Mouse (Mus musculus) hindbrain, embryonic 11.5 days (tissue): ENCODE results near the gene Gm9964. TPM values are rescaled to one million over a fixed set of nuclear protein-coding genes. Genes with fewer than 3 reads are reported as not detected.
"Not testable (repeated sequence)": the region's sequence is repeated elsewhere in the genome, so short reads cannot be mapped to it uniquely, and the experiment has no call there.

Experiments used
- ATAC-seq: fragments of 200-750 bp; cut with Nextera tagmentation; 2 replicates; pipeline ENCODE4 v1.8.0; 2017; ENCODE audit warnings: mild to moderate bottlenecking, moderate TSS enrichment, moderate library complexity; ENCODE audit not compliant: low FRiP score
- DNase-seq: peaks from one replicate; pipeline ENCODE4 v3.0.0-alpha.2; 2015; ENCODE audit warnings: low spot score
- H3K27ac ChIP-seq: fragments of 300-500 bp; sonication (generic); 2 replicates; pipeline ENCODE4 v1.5.1; 2014; ENCODE audit warnings: mild to moderate bottlenecking, low read depth, low read length
- H3K27me3 ChIP-seq: fragments of 300-500 bp; sonication (generic); 2 replicates; pipeline ENCODE4 v1.6.1; 2014; ENCODE audit warnings: mild to moderate bottlenecking, low read length, moderate library complexity, mixed read lengths; ENCODE audit not compliant: control insufficient read depth, insufficient read depth
- H3K36me3 ChIP-seq: fragments of 300-500 bp; sonication (generic); 2 replicates; pipeline ENCODE4 v1.6.1; 2014; ENCODE audit warnings: mild to moderate bottlenecking, low read length, moderate library complexity, mixed read lengths; ENCODE audit not compliant: control insufficient read depth, insufficient read depth
- H3K4me1 ChIP-seq: fragments of 300-500 bp; sonication (generic); replicated peaks from 2 replicates; pipeline ENCODE4 v1.6.1; 2014; ENCODE audit warnings: low read length, mixed read lengths; ENCODE audit not compliant: control insufficient read depth, insufficient read depth
- H3K4me2 ChIP-seq: fragments of 300-500 bp; sonication (generic); replicated peaks from 2 replicates; pipeline ENCODE4 v1.6.1; 2014; ENCODE audit warnings: mild to moderate bottlenecking, low read depth, low read length
- H3K4me3 ChIP-seq: fragments of 300-500 bp; sonication (generic); 2 replicates; pipeline ENCODE4 v1.5.1; 2014; ENCODE audit warnings: low read depth, low read length
- H3K9ac ChIP-seq: fragments of 300-500 bp; sonication (generic); 2 replicates; pipeline ENCODE4 v1.6.1; 2014; ENCODE audit warnings: low read depth, low read length
- H3K9me3 ChIP-seq: fragments of 300-500 bp; sonication (generic); 2 replicates; pipeline ENCODE4 v1.6.1; 2016; ENCODE audit warnings: low read length; ENCODE audit not compliant: control insufficient read depth
- WGBS: fragments of 180-500 bp; shearing (Covaris S2); extraction: QIAGEN DNeasy Blood & Tissue Kit; methylation state at CpG from one replicate; pipeline ENCODE4 v1.1.7; 2014; 5-methylcytosine and 5-hydroxymethylcytosine counted together
- polyA plus RNA-seq: library from polyadenylated mRNA; unstranded; fragments of >200 nt; fragmentation: Nextera tagmentation; extraction: Ambion mirVana; gene quantifications from 2 replicates; pipeline ENCODE4 v1.2.1, GENCODE M21; 2014

Gene Gm9964
- polyA plus RNA-seq, 1 experiment from 2014 or later, result not detected

DNA sequence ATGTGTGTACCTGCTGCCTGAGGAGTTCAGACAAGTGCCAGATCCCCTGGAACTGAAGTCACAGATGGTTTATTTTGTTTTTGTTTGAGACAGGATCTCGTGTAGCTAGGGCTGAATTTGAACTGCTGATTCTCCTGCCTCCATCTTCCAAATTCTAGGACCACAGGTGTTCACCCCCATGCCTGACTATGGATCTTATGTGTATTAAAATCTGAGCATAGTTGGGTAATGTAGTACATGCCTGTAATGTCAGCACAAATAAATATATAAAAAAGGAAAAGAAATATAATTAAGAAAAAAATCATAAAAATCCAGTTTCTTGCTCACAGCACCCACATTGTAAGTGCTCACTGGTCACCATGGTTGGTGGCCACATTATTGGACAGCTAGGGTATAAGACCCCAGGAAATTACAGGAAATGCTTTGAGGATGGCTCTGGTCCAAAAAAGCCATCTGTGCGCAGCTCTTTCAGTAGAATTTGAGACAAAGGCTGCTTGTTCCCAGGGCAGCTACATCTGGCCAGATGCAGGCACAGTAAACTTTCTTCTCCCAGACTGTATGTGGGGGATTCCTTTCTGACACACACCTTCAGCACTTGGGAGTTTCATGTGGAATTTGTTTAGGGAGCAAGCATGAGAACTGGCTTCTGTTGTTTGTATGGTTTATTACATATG is 16.8 kb downstream of the Gm9964 start:
- Histone ChIP-seq H3K27ac (no peak overlapping the region), H3K9ac (no peak overlapping the region), H3K4me3 (no peak overlapping the region), H3K36me3 (no peaks in the 10 kb centered on the region), H3K9me3 (no peaks in the 10 kb centered on the region), H3K4me1 (no peaks in the 10 kb centered on the region), H3K27me3 (no peaks in the 10 kb centered on the region), H3K4me2 (no peak overlapping the region)
- ATAC-seq (no peak), DNase-seq (peak; percentile 16)
- WGBS, result 55% methylated on average over 2 of the region's 2 CpGs

DNA sequence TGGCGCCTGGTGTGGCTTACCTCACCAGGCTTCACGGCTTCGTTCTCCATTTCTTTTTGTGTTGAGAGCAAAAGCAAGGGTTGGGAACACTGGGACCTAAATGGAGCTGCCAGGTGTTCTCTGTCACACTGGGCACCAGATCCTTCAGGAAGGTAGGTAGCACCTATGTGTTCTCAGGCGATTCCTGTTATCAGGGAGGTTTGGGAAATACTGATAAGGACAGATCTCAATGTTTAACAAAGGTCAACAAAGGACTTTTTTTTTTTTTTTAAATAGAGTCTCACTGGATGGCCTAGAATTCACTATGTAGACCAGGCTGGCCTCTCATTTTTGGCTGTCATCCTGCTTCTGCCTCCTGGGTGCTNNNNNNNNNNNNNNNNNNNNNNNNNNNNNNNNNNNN is 22.9 kb downstream of the Gm9964 start:
- no peaks in the 10 kb centered on the region for H3K27me3 ChIP-seq
- no peak overlapping the region for H3K4me2 ChIP-seq
- H3K9me3 ChIP-seq, result no peaks in the 10 kb centered on the region
- no peak overlapping the region for H3K4me3 ChIP-seq
- WGBS, result 82% methylated on average over 4 of the region's 4 CpGs
- H3K27ac ChIP-seq, result no peak overlapping the region
- DNase-seq (no peak), ATAC-seq (no peak)
- H3K9ac ChIP-seq, result no peak overlapping the region
- no peaks in the 10 kb centered on the region for H3K36me3 ChIP-seq
- H3K4me1 ChIP-seq, result no peaks in the 10 kb centered on the region

DNA sequence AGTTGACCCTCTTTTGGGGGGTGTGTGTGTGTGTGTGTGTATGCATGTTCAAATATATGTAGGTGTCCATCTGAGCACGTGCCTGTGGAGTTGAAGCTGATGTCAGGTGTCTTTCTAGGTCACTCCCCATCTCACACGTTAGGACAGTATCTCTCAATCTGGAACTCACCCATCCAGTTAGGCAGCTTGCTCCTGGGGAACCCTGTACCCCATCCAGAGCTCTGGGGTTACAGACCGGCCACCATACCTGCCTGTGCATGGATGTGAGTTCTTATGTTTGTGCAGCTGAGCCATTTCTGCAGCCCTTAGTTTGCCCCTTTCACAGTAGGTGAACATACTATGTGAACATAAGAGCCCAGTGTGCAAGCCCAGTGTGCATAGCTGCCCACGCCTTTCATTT is 23.7 kb downstream of the Gm9964 start:
- ATAC-seq, result no peak
- Histone ChIP-seq H3K4me1 (no peaks in the 10 kb centered on the region), H3K9ac (no peak overlapping the region), H3K27me3 (no peaks in the 10 kb centered on the region), H3K9me3 (no peaks in the 10 kb centered on the region), H3K4me3 (no peak overlapping the region), H3K4me2 (no peak overlapping the region), H3K27ac (no peak overlapping the region), H3K36me3 (no peaks in the 10 kb centered on the region)
- DNase-seq, result no peak
- WGBS, result 70% methylated on average over 4 of the region's 4 CpGs

DNA sequence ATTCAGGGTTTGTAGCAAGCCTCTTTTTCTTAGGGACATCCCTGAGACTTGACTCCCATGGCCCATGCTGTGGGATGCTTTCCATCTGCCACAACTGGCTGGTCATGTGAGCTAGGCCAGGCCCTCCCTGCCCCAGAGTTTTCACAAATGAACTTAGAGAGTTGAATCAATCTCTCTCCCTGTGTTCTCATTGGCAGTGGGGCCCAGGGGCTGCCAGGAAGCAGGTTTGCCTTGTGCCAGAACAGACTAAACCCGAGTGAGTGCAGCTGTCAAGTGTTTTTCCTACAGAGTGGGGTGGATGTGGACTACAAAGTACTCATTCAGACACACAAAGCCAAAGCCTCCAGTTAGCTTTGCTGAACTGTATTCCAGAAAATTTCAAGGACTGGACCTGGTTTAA is 29.5 kb downstream of the Gm9964 start:
- Histone ChIP-seq H3K4me1 (no peaks in the 10 kb centered on the region), H3K4me3 (no peak overlapping the region), H3K9ac (no peak overlapping the region), H3K4me2 (no peak overlapping the region), H3K27ac (no peak overlapping the region), H3K9me3 (no peaks in the 10 kb centered on the region), H3K36me3 (no peaks in the 10 kb centered on the region), H3K27me3 (no peaks in the 10 kb centered on the region)
- DNase-seq (no peak), ATAC-seq (no peak)
- 58% methylated on average over 1 of the region's 1 CpGs for WGBS

DNA sequence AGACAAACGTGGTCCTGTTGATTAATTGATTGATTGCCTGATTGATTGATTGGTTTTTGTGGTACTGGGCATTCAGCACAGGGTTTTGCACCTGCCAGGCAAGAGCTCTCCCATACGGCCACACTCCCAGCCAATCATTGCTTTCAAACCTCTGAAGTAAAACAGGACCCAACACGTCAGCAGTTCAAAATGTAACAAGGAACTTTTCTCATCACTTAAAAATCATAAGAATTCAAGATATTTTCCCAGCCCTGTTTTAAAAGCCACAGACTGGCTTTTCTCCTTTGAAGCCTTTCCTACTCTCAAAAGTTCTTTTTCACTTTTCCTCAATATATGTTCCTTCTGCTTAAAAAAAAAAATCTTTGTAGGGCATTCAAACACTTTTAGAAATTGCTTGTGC is 32.3 kb downstream of the Gm9964 start:
- H3K36me3 ChIP-seq, result no peaks in the 10 kb centered on the region
- H3K27ac ChIP-seq, result no peak overlapping the region
- WGBS, result 54% methylated on average over 3 of the region's 3 CpGs
- no peak for DNase-seq
- ATAC-seq, result no peak
- no peak overlapping the region for H3K4me2 ChIP-seq
- no peak overlapping the region for H3K9ac ChIP-seq
- H3K27me3 ChIP-seq, result no peaks in the 10 kb centered on the region
- H3K4me1 ChIP-seq, result no peaks in the 10 kb centered on the region
- H3K9me3 ChIP-seq, result no peaks in the 10 kb centered on the region
- no peak overlapping the region for H3K4me3 ChIP-seq

DNA sequence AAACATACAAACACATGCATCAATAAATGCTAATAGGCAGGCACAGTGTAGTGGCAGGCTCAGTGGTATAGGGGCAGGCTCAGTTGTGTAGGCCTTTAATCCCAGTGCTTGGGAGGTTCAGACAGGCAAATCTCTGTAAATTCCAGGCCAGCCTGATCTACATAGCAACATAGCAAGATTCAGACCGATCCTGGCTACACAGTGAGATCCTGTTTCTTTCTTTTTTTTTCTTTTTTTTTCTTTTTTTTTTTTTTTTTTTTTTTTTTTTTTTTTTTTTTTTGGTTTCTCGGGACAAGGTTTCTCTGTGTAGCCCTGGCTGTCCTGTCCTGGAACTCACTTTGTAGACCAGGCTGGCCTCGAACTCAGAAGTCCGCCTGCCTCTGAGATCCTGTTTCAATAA is 36.6 kb downstream of the Gm9964 start:
- not testable (repeated sequence) for H3K4me2 ChIP-seq

DNA sequence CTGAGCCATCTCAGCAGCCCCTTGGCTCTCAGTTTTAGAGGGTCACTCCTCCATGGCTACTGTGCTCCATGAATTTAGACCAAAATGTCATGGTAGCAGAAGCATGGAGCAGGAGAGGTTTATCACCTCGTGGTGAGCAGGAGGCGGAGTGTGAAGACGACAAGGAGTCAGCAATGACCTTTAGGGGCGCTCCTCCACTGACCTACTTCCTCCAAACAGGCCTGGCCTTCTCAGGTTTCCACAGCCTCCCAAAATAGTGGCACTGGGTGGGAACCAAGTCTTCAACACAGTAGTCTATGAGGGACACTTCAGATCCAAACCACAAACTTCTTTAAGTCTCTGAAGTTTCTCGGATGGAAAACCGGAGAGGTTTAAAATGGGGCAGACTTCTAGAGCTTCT is 38.0 kb downstream of the Gm9964 start:
- Histone ChIP-seq H3K4me2 (no peak overlapping the region), H3K36me3 (no peaks in the 10 kb centered on the region), H3K4me3 (no peak overlapping the region), H3K9ac (no peak overlapping the region), H3K27ac (no peak overlapping the region), H3K9me3 (no peaks in the 10 kb centered on the region), H3K4me1 (no peaks in the 10 kb centered on the region), H3K27me3 (no peaks in the 10 kb centered on the region)
- DNase-seq (no peak), ATAC-seq (no peak)
- WGBS, result 65% methylated on average over 6 of the region's 6 CpGs

More for the DNA sequence above, 36.6 kb downstream of the Gm9964 start:
- H3K27ac ChIP-seq, H3K4me3 ChIP-seq, H3K27me3 ChIP-seq, H3K9me3 ChIP-seq, H3K9ac ChIP-seq, H3K4me1 ChIP-seq, H3K36me3 ChIP-seq, DNase-seq, ATAC-seq: not testable (repeated sequence)
- WGBS, result 92% methylated on average over 4 of the region's 4 CpGs

DNA sequence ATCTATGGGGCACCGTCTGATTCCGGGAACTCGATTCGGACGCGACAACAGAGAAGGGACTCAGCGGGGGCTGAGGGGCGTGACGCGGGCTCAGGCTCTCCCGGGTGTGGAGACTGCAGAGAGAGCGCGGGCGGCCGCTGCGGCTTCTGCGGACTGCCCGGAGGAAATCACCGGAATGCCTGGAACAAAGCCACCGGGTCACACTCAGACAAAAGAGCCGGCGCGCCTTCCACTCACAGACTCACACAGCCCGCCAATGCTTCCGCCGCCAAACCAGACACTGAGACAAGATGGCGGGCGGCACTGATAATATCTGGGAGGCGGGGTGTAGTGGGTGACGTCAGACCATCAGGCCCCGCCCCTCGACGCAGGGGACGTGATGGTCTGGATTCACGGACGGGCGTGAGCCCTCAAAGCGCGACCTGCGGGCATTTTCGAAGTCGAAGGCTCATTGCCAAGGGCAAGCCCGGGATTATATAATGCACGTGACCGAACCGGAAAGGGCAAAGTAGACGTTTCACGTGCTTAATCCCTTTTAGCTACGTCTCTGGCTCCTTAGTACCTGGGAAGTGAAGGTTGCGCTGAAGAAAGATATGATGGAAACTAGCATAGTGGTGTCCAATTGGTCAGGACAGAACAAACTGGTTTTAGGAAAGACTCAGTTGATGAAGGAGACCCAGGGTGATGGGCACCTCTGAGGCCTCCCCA is 42.2 kb downstream of the Gm9964 start, which contains the start of gene Wsb1:
Wsb1 (minus strand) TSS at position 281 of the 708 bp plus-strand sequence.
- ATAC-seq (peak; percentile 95), DNase-seq (peak; percentile 97)
- WGBS, result 2% methylated on average over 49 of the region's 50 CpGs
- peaks cover 2% of the 10 kb centered on the region; the same call in 1 of the 2 replicates for H3K36me3 ChIP-seq
- H3K4me1 ChIP-seq, result no peaks in the 10 kb centered on the region; the same call in 1 of the 2 replicates
- H3K27me3 ChIP-seq, result no peaks in the 10 kb centered on the region
- peak within 1 kb of the TSS; percentile 89 for H3K27ac ChIP-seq
- H3K4me3 ChIP-seq, result peak within 1 kb of the TSS; percentile 88
- H3K4me2 ChIP-seq, result peak within 1 kb of the TSS; percentile 47
- H3K9ac ChIP-seq, result peak within 1 kb of the TSS; percentile 97
- H3K9me3 ChIP-seq, result no peaks in the 10 kb centered on the region
